Mouse (Mus musculus) right cerebral cortex, adult 2 months (tissue): ENCODE results near the gene Gcc1.
A peak's percentile ranks its signal among the peaks of the same experiment; 100 is the strongest.

Experiments used
- DNase-seq, 2 experiments: peaks; one replicate each; pipeline ENCODE4 v3.0.0; 2021 to 2022; ENCODE audit warnings: low spot score in 2 of 2

Gcc1 gene

GRCm38 (mm10) chr6:28422651-28423290 is 5.4 kb downstream of the Gcc1 start:
- no peak for DNase-seq

- DNase-seq: peak; percentile 93 to 95
Observed at GRCm38 (mm10) chr6:28421469-28422000, 6.7 kb downstream of the Gcc1 start.

- DNase-seq: no peak
Observed at GRCm38 (mm10) chr6:28420865-28421264, 7.3 kb downstream of the Gcc1 start.

- no peak for DNase-seq
Observed at GRCm38 (mm10) chr6:28420361-28420760, 7.8 kb downstream of the Gcc1 start.

GRCm38 (mm10) chr6:28419673-28420072 is 8.5 kb downstream of the Gcc1 start:
- DNase-seq: no peak

- peak; percentile 38 to 44 for DNase-seq
Observed at GRCm38 (mm10) chr6:28418449-28418848, 9.7 kb downstream of the Gcc1 start.

- DNase-seq: no peak
Observed at GRCm38 (mm10) chr6:28416981-28417380, 11.2 kb downstream of the Gcc1 start.

GRCm38 (mm10) chr6:28411236-28411635 is 17.0 kb downstream of the Gcc1 start:
- no peak for DNase-seq

- no peak for DNase-seq
Observed at GRCm38 (mm10) chr6:28410053-28410452, 18.1 kb downstream of the Gcc1 start.

- no peak for DNase-seq
Observed at GRCm38 (mm10) chr6:28399791-28400190, 28.4 kb downstream of the Gcc1 start.

GRCm38 (mm10) chr6:28398726-28399125 is 29.5 kb downstream of the Gcc1 start:
- no peak for DNase-seq

GRCm38 (mm10) chr6:28397681-28398203 is 30.4 kb downstream of the Gcc1 start, which contains the start of gene Zfp800:
Gene Zfp800, minus strand, starts transcription at chr6:28398005.
- DNase-seq: peak in 1 of 2 experiments; percentile 26

GRCm38 (mm10) chr6:28396853-28397457 is 31.2 kb downstream of the Gcc1 start:
- peak; percentile 26 to 29 for DNase-seq

- DNase-seq: no peak
Observed at GRCm38 (mm10) chr6:28396051-28396852, 31.9 kb downstream of the Gcc1 start.

- no peak for DNase-seq
Observed at GRCm38 (mm10) chr6:28389038-28389437, 39.2 kb downstream of the Gcc1 start.

GRCm38 (mm10) chr6:28385169-28385568 is 43.0 kb downstream of the Gcc1 start:
- DNase-seq: no peak

- DNase-seq: no peak
Observed at GRCm38 (mm10) chr6:28381983-28382382, 46.2 kb downstream of the Gcc1 start.

GRCm38 (mm10) chr6:28369966-28370683 is 58.1 kb downstream of the Gcc1 start:
- no peak for DNase-seq

GRCm38 (mm10) chr6:28367575-28367974 is 60.6 kb downstream of the Gcc1 start:
- no peak for DNase-seq
